Mouse (Mus musculus) hindbrain, embryonic 13.5 days (tissue): Measurements from ENCODE around the gene Bhlha15. TPM values are rescaled to one million over a fixed set of nuclear protein-coding genes. Genes with fewer than 3 reads are reported as not detected.

ENCODE experiments used
- ATAC-seq: fragments of 200-750 bp; cut with Nextera tagmentation; 2 replicates; pipeline ENCODE4 v1.8.0; 2017; ENCODE audit warnings: moderate TSS enrichment; ENCODE audit not compliant: low FRiP score
- H3K27ac ChIP-seq: fragments of 300-500 bp; sonication (generic); 2 replicates; pipeline ENCODE4 v1.5.1; 2015; ENCODE audit warnings: inconsistent platforms, mild to moderate bottlenecking, moderate library complexity
- H3K27me3 ChIP-seq: fragments of 300-500 bp; sonication (generic); 2 replicates; pipeline ENCODE4 v1.6.1; 2015; ENCODE audit warnings: mild to moderate bottlenecking, inconsistent platforms
- H3K36me3 ChIP-seq: fragments of 300-500 bp; sonication (generic); 2 replicates; pipeline ENCODE4 v1.6.1; 2015; ENCODE audit warnings: mild to moderate bottlenecking, inconsistent platforms
- H3K4me1 ChIP-seq: fragments of 300-500 bp; sonication (generic); replicated peaks from 2 replicates; pipeline ENCODE4 v1.6.1; 2015; ENCODE audit warnings: inconsistent platforms
- H3K4me2 ChIP-seq: fragments of 300-500 bp; sonication (generic); 2 replicates; pipeline ENCODE4 v1.6.1; 2015; ENCODE audit warnings: inconsistent platforms, mild to moderate bottlenecking, moderate library complexity
- H3K4me3 ChIP-seq: fragments of 300-500 bp; sonication (generic); 2 replicates; pipeline ENCODE4 v1.5.1; 2015; ENCODE audit warnings: mild to moderate bottlenecking, inconsistent platforms
- H3K9ac ChIP-seq: fragments of 300-500 bp; sonication (generic); 2 replicates; pipeline ENCODE4 v1.6.1; 2015; ENCODE audit warnings: mild to moderate bottlenecking, inconsistent platforms
- H3K9me3 ChIP-seq: fragments of 300-500 bp; sonication (generic); 2 replicates; pipeline ENCODE4 v1.6.1; 2016; ENCODE audit warnings: inconsistent platforms
- WGBS: fragments of 180-500 bp; shearing (Covaris S2); methylation state at CpG from one replicate; pipeline ENCODE4 v1.1.7; 2015; 5-methylcytosine and 5-hydroxymethylcytosine counted together
- polyA plus RNA-seq: library from polyadenylated mRNA; unstranded; fragments of >200 nt; fragmentation: Nextera tagmentation; extraction: Ambion mirVana; gene quantifications from 2 replicates; pipeline ENCODE4 v1.2.1, GENCODE M21; 2015

Gene Bhlha15
- polyA plus RNA-seq, 1 experiment from 2014 or later, result 0.17 TPM

DNA sequence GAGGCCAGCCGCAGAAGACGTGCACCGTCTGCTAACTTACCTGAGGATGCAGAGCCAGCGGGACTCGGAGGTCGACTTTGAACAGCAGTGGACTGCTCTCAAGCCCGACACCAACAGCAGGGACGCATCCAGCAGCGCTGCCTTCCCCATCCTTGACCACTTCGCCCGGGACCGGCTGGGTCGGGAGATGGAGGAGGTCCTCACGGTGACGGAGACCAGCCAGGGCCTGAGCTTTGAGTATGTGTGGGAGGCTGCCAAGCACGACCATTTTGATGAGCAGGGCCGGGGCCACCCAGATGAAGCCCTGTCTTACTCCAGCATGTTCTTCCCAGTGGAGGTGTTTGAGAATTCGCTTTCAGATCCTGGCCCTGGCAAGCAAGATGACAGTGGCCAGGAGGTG, 16.4 kb upstream of the Bhlha15 start:
- no peak overlapping the region for H3K4me3 ChIP-seq
- no peak overlapping the region for H3K9ac ChIP-seq
- no peaks in the 10 kb centered on the region for H3K4me1 ChIP-seq
- WGBS, result 98% methylated on average over 18 of the region's 18 CpGs
- no peak overlapping the region for H3K4me2 ChIP-seq
- H3K36me3 ChIP-seq, result peaks cover 87% of the 10 kb centered on the region
- no peaks in the 10 kb centered on the region for H3K27me3 ChIP-seq
- no peak for ATAC-seq
- H3K27ac ChIP-seq, result no peak overlapping the region
- H3K9me3 ChIP-seq, result no peaks in the 10 kb centered on the region

DNA sequence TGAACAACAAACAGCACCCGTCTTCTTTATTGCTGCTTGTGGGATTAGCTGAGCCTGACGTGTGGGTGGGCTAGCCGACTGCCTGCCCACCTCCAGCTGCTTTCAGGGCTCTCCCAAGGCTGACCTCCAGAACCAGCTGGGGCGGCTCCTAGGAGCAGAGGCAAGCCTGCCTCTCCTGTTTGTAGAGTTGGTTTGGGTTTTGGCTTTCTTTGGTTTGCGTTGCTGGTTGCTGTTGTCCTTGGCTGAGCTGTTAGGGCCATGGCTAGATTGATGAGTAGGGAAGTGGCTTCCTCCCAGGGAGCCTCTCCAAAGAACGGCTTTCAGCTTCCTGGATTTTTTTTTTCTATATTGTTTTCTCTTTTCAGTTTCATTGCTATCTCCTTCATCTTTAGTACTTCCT, 11.9 kb upstream of the Bhlha15 start:
- peaks cover 72% of the 10 kb centered on the region for H3K36me3 ChIP-seq
- H3K4me1 ChIP-seq, result no peaks in the 10 kb centered on the region
- no peaks in the 10 kb centered on the region for H3K27me3 ChIP-seq
- 68% methylated on average over 6 of the region's 6 CpGs for WGBS
- no peak overlapping the region for H3K4me3 ChIP-seq
- no peak for ATAC-seq
- H3K9me3 ChIP-seq, result no peaks in the 10 kb centered on the region
- H3K9ac ChIP-seq, result no peak overlapping the region
- H3K4me2 ChIP-seq, result no peak overlapping the region
- H3K27ac ChIP-seq, result no peak overlapping the region

GRCm38 (mm10) chr5:144181249-144181648, 8.8 kb upstream of the Bhlha15 start:
- Histone ChIP-seq H3K27me3 (no peaks in the 10 kb centered on the region), H3K36me3 (peaks cover 67% of the 10 kb centered on the region), H3K9ac (no peak overlapping the region), H3K27ac (no peak overlapping the region), H3K4me2 (no peak overlapping the region), H3K4me3 (no peak overlapping the region), H3K9me3 (no peaks in the 10 kb centered on the region), H3K4me1 (0 out of 2 replicates have a peak, but pooled peaks cover 4% of the 10 kb centered on the region)
- ATAC-seq, result no peak
- WGBS, result 96% methylated on average over 7 of the region's 7 CpGs

- H3K9ac ChIP-seq, result no peak overlapping the region
- WGBS, result 75% methylated on average over 20 of the region's 20 CpGs
- 0 out of 2 replicates have a peak, but pooled peaks cover 4% of the 10 kb centered on the region for H3K4me1 ChIP-seq
- H3K4me3 ChIP-seq, result no peak overlapping the region
- H3K27ac ChIP-seq, result no peak overlapping the region
- H3K9me3 ChIP-seq, result no peaks in the 10 kb centered on the region
- H3K27me3 ChIP-seq, result no peaks in the 10 kb centered on the region
- peaks cover 61% of the 10 kb centered on the region for H3K36me3 ChIP-seq
- H3K4me2 ChIP-seq, result no peak overlapping the region
- ATAC-seq, result no peak
Observed at GRCm38 (mm10) chr5:144182542-144183247, 7.4 kb upstream of the Bhlha15 start.

GRCm38 (mm10) chr5:144183248-144183559, 6.9 kb upstream of the Bhlha15 start:
- H3K27ac ChIP-seq, result no peak overlapping the region
- no peak overlapping the region for H3K9ac ChIP-seq
- H3K9me3 ChIP-seq, result no peaks in the 10 kb centered on the region
- ATAC-seq, result no peak
- no peak overlapping the region for H3K4me2 ChIP-seq
- no peak overlapping the region for H3K4me3 ChIP-seq
- peaks cover 57% of the 10 kb centered on the region for H3K36me3 ChIP-seq
- H3K27me3 ChIP-seq, result no peaks in the 10 kb centered on the region
- 0 out of 2 replicates have a peak, but pooled peaks cover 4% of the 10 kb centered on the region for H3K4me1 ChIP-seq
- WGBS, result 92% methylated on average over 8 of the region's 8 CpGs

- Histone ChIP-seq H3K27me3 (no peaks in the 10 kb centered on the region), H3K4me1 (0 out of 2 replicates have a peak, but pooled peaks cover 4% of the 10 kb centered on the region), H3K9ac (no peak overlapping the region), H3K9me3 (no peaks in the 10 kb centered on the region), H3K4me3 (no peak overlapping the region), H3K36me3 (peaks cover 52% of the 10 kb centered on the region), H3K4me2 (no peak overlapping the region), H3K27ac (no peak overlapping the region)
- ATAC-seq, result no peak
- whole genome bisulfite sequencing, result 74% methylated on average over 7 of the region's 7 CpGs
Observed at GRCm38 (mm10) chr5:144183647-144184335, 6.3 kb upstream of the Bhlha15 start.

GRCm38 (mm10) chr5:144184350-144185045, 5.6 kb upstream of the Bhlha15 start:
- no peaks in the 10 kb centered on the region for H3K27me3 ChIP-seq
- ATAC-seq, result no peak
- H3K36me3 ChIP-seq, result peaks cover 45% of the 10 kb centered on the region
- H3K9ac ChIP-seq, result no peak overlapping the region
- H3K4me3 ChIP-seq, result no peak overlapping the region
- H3K4me2 ChIP-seq, result no peak overlapping the region
- 0 out of 2 replicates have a peak, but pooled peaks cover 4% of the 10 kb centered on the region for H3K4me1 ChIP-seq
- WGBS, result 92% methylated on average over 21 of the region's 21 CpGs
- no peaks in the 10 kb centered on the region for H3K9me3 ChIP-seq
- H3K27ac ChIP-seq, result no peak overlapping the region

DNA sequence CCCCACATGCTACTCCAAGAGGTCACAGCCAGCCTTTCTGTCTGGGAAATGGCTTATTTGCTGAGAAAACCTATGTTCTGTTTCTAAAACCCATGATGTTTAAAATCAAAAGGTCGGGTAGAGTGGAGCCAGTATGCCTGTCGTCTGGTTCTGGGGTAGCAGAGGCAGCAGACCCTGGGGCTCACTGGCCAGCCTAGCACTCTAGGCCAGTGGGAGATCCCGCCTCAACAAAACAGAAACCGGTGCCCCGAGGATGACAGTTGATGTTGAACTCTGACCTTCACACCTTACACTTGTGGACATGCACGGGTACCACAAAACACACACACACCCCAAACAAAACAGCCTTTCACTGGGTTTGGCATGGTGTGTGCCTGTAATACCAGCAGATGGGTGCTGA, 1.7 kb upstream of the Bhlha15 start:
- H3K36me3 ChIP-seq, result peaks cover 31% of the 10 kb centered on the region
- H3K9me3 ChIP-seq, result no peaks in the 10 kb centered on the region
- no peak for ATAC-seq
- WGBS, result 81% methylated on average over 6 of the region's 6 CpGs
- no peak overlapping the region for H3K9ac ChIP-seq
- no peak overlapping the region for H3K27ac ChIP-seq
- no peak overlapping the region for H3K4me3 ChIP-seq
- no peaks in the 10 kb centered on the region for H3K27me3 ChIP-seq
- peaks cover 24% of the 10 kb centered on the region for H3K4me1 ChIP-seq
- no peak overlapping the region for H3K4me2 ChIP-seq

- Histone ChIP-seq H3K4me1 (peaks cover 20% of the 10 kb centered on the region), H3K4me2 (no peak overlapping the region), H3K9ac (no peak overlapping the region), H3K36me3 (peaks cover 25% of the 10 kb centered on the region), H3K4me3 (no peak overlapping the region), H3K27ac (no peak overlapping the region), H3K9me3 (no peaks in the 10 kb centered on the region), H3K27me3 (no peaks in the 10 kb centered on the region)
- 84% methylated on average over 7 of the region's 7 CpGs for WGBS
- ATAC-seq, result no peak
Observed at GRCm38 (mm10) chr5:144189327-144189726, 759 bp upstream of the Bhlha15 start.

DNA sequence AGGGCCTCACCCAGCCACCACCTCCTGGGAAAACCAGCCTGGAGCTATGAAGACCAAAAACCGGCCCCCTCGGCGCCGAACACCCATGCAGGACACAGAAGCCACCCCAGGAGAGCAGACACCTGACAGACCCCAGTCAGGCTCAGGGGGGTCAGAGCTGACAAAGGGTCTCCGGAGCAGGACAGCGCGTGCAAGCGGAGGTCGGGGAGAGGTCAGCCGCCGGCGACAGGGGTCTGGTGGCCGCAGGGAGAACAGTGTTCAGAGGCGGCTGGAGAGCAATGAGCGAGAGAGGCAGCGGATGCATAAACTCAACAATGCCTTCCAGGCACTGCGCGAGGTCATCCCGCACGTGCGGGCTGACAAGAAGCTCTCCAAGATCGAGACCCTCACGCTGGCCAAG, 940 bp downstream of the Bhlha15 start:
- Histone ChIP-seq H3K27me3 (no peaks in the 10 kb centered on the region), H3K4me2 (no peak overlapping the region), H3K9me3 (no peaks in the 10 kb centered on the region), H3K9ac (no peak overlapping the region), H3K4me1 (peaks cover 20% of the 10 kb centered on the region), H3K27ac (no peak overlapping the region), H3K4me3 (no peak overlapping the region), H3K36me3 (peaks cover 18% of the 10 kb centered on the region)
- no peak for ATAC-seq
- 39% methylated on average over 23 of the region's 23 CpGs for WGBS

GRCm38 (mm10) chr5:144192673-144193072, 2.6 kb downstream of the Bhlha15 start:
- H3K27me3 ChIP-seq, result no peaks in the 10 kb centered on the region
- no peak for ATAC-seq

GRCm38 (mm10) chr5:144194416-144194815, 4.3 kb downstream of the Bhlha15 start:
- WGBS, result 77% methylated on average over 7 of the region's 7 CpGs
- no peaks in the 10 kb centered on the region for H3K27me3 ChIP-seq
- ATAC-seq, result no peak
- H3K27ac ChIP-seq, result no peak overlapping the region
- H3K4me3 ChIP-seq, result no peak overlapping the region
- H3K4me1 ChIP-seq, result peaks cover 20% of the 10 kb centered on the region
- no peaks in the 10 kb centered on the region for H3K9me3 ChIP-seq
- H3K4me2 ChIP-seq, result no peak overlapping the region
- H3K36me3 ChIP-seq, result peaks cover 37% of the 10 kb centered on the region
- no peak overlapping the region for H3K9ac ChIP-seq

More at GRCm38 (mm10) chr5:144192673-144193072, 2.6 kb downstream of the Bhlha15 start:
- Histone ChIP-seq H3K27ac (no peak overlapping the region), H3K4me1 (peaks cover 20% of the 10 kb centered on the region), H3K36me3 (peaks cover 21% of the 10 kb centered on the region), H3K9me3 (no peaks in the 10 kb centered on the region), H3K9ac (no peak overlapping the region), H3K4me2 (no peak overlapping the region), H3K4me3 (no peak overlapping the region)
- WGBS, result 81% methylated on average over 6 of the region's 6 CpGs
